Mouse (Mus musculus) A20 (cell line): ENCODE measurements around the gene Cspg4.
A peak's percentile ranks its signal among the peaks of the same experiment; 100 is the strongest.
"Not testable (repeated sequence)": the region's sequence is repeated elsewhere in the genome, so short reads cannot be mapped to it uniquely, and the experiment has no call there.

ENCODE experiments used
- DNase-seq: peaks from one replicate; pipeline ENCODE4 v3.0.0-alpha.2; 2011; ENCODE audit warnings: low read depth, low spot score

Cspg4 gene

DNA sequence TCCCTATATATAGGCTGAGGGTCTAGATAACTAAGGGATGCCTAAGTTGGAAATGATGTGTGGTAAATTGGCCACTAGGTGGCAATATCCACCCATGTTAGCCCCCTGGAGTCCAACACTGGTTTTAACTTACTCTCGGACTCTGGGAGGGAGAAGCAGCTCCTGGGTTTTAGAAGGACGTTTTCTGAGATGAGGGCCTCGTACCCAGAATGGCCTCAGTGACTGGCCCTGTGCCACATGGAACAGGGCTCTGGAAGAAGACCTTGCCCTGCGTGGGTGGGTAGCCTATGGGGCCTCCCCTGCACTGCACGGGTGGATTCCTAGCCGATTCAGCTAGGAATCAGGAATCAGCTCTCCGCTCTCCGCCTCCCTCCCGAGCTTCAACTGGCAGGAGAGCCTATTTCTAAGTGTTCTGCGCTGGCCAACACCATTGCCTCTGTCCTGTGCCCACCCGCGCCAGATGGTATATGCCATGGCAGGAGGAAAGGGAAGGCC lies 26.7 kb downstream of the Cspg4 start:
- DNase-seq: peak; percentile 79

DNA sequence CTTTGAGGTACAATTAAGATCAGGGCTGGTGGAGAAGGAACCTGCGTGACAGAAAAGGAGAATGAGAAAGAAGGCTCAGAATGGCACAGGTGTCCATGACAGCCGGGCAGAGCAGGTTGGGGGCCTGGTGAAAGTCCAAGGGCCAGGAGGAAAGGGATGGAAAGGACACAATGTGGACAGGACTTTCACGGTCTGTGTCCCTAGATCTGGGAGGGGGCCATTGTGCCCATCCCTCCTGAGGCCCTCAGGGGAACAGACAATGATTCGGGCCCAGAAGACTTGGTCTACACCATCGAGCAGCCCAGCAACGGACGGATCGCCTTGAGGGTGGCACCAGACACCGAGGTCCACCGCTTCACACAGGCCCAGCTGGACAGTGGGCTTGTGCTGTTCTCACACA lies 27.3 kb downstream of the Cspg4 start:
- no peak for DNase-seq

DNA sequence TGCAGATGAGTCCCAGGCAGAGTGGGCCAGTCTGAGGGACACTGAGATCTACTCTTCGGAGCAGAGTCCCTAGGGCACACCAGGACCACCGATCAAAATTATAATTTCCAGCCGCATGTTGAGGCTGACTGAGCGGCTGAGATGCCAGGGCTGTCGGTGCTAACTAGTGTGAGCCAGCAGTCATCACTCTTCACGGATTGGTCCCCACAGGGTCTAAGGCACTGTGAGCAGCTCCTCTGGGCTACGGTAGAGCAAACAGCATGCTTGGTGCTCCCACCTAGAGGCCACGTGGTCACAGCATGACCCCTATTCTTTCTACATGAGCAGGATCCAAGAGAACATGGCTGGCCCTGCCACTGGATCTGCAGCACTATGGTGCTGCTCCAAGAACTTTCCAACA lies 28.5 kb downstream of the Cspg4 start:
- no peak for DNase-seq

DNA sequence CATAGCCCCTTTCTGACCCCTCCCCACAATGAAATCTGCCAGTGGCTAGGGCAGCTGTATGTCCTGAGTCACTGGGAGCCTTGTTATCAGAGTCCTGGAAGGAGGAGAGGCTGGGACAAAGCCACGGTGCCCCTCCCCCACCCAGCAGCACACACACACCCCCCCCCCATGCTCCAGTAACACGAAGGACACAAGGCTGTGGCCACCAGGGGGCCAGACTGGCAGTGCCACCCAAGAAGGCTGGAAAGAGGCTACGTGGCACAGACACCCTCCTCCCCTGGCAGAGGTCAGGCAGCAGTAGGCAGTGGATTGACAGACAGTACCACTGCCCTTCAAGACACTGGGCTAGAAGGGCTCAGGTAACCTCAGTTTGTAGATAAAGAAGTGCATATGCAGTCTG lies 29.2 kb downstream of the Cspg4 start:
- peak; percentile 30 for DNase-seq

DNA sequence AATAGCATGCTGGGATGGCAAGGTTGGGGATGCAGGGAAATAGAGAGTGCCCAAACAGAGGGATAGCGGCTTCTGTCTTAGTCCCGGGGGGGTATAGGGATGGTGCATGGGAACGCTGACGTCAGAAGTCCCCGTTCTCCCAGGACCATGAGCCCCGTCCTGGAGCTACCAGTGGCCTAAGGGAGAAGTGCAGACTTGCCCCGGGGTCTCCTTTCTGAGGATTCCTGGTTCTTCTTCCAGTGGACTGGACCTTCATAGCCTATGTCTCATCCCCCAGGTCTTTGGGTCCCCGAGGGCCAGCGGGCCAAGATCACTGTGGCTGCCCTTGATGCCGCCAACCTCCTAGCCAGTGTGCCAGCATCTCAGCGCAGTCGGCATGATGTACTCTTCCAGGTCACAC lies 31.9 kb downstream of the Cspg4 start:
- DNase-seq: no peak

DNA sequence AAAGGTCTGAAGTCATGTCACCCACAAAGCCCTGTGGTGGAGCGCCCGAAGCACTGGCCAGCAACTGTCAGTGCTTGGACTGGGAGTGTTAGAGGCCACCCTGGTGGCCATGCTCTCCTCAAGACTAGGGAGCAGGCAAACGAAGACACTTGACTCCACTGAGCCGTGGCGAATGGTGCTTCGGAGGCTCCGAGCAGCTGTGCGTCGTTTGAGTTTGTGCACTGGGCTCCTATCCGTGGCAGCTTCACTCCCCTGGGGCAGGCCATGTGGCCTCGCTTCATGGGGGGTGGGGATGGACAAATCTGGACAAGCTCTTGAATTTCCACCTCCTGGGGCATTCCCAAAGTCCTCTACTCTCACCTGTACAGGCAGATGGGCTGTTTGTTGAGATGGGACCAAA lies 34.6 kb downstream of the Cspg4 start:
- no peak for DNase-seq

DNA sequence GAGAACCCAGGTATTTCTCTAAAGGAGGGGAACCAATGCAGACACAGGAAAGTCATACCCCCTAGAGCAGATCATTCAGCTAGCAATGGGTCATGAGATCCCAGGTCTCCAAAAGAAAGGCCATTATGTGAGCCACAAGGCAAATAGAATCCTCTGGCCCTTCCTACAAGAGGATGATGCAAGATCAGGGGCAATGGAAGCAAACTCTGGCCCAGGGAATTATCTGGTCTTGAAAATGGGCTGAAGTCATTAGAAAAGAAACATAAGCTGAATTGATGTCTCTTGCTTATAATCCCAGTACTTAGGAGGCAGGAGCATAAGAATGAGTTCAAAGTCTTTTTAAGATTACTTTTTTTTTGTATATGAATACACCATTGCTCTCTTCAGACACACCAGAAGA lies 35.2 kb downstream of the Cspg4 start:
- DNase-seq: no peak

DNA sequence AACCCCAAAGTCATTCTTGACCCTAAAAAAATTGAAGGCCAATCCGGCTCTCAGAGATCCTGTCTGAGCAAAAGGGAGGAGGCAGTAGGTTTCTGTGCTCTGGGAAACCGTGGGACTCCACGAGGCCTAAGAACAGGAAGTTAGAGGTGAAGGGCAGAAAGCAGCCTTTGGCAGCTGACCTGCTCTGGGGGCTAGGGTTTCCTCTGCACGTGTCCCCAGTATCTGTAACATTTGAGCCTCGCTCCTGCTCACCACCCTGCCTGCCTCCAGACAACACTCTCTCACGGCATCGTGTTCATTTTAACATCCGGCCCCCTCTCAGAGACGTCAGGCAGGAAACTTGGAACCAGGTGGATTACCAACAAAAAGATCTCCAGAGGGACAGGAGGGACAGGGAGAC lies 35.7 kb downstream of the Cspg4 start:
- DNase-seq: no peak

DNA sequence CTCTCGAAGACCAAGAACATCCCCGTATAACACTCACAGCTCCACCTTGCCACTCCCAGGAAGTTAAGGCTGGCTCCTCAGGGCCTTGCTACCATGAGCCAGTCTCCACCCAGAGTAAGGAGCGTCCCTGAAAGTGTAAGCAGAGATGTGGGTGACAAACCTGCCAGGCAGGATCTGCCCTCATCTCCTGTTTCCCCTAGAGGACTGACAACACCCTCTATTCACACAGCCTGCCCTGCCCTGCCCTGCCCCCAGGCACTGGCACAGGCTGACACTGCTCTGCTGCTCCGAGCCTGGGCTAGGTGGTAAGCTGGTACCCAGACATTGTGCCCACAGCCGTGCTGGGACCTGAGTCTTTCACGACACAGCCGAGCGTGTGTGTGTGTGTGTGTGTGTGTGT lies 36.4 kb downstream of the Cspg4 start:
- DNase-seq: no peak

DNA sequence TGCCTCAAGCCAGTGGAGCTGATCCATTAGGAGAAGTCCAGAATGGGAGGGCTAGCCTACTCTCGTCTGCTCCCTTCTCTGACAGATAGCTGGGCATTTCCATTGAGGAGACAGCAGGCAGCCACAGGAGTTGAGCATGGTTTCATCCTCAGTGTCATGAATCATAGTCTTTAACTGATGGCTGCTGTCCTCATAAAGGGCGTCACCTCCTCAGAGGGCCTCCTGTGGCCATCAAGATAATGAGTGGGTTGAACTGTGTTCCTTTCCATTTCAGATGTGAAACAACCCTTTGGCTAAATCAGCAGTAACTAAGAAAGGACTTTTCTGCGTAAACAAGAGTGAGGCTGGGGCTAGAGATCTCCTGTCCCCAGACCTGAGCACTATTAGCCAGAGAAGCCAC lies 38.8 kb downstream of the Cspg4 start:
- DNase-seq: no peak

DNA sequence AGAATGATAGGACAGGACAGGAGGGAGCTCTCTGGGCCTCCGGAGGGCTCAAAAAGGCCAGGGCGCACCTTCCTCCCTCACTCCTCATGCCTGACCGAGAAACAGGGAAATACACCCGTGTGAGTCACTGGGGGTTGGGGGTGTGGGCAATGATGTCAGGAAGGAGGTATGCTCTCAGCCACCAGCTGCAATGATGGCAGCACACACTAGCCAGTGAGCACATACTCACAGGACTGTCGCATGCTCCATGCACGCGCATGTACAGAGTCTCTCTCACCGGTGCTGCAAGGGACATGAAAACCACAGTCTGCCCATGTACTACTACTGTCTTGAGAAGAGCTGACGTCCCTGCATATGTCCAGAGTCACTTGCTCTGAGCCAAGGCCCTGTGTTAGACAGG lies 42.7 kb downstream of the Cspg4 start:
- no peak for DNase-seq

DNA sequence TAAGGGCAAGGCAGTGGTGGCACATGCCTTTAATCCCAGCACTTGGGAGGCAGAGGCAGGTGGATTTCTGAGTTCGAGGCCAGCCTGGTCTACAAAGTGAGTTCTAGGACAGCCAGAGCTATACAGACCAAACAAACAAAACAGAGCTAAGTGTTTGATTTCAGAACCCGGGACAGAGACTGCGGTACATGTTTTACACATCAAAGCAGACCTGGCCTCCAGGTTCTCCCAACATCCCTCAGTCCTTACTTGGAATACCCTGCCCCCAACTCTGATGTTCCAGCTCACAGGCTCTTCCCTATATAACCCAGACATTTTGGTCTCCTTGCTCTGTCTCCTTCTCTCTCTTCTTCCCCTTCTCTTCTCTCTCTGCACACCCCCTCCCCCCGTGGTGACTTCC lies 45.2 kb downstream of the Cspg4 start:
- DNase-seq: not testable (repeated sequence)

DNA sequence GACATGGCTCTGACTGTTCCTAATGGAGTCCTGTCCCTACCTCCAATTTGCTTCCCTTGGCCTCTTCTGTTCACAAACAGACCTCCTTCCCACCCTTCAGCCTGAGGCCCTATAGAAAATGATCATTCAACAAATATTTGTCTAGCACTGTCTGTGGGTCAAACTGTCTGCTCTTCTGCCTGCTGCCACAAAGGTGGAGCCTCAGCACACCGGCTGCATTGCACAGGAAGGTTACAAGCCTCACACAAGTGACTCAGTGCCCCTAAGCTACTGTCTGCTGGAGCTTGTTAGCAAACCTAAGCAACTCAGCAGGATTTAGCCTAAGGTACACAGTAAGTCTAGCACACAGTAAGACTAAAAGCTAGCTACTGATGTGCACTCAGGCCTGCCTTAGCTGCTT lies 46.2 kb downstream of the Cspg4 start:
- no peak for DNase-seq

DNA sequence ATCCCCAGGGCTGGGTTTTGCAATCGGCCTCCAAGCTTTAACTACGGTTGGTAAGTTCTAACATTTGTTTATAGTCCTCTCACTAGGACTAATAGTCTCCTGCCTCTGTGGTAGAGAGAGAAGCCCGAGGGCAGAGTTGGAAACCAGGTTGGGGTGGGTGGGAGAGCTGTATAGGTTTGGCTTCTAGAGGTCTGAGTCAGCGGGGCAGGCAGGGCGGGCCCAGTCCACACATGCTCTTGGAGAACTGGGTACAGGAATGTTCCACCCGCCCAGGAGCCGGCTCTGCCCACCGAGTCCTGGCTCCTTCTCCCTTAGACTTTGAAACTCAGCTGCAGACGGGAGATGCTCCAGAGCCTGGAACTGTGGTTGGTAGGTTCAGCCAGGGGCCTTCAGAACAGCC lies 49.2 kb downstream of the Cspg4 start:
- DNase-seq: no peak

DNA sequence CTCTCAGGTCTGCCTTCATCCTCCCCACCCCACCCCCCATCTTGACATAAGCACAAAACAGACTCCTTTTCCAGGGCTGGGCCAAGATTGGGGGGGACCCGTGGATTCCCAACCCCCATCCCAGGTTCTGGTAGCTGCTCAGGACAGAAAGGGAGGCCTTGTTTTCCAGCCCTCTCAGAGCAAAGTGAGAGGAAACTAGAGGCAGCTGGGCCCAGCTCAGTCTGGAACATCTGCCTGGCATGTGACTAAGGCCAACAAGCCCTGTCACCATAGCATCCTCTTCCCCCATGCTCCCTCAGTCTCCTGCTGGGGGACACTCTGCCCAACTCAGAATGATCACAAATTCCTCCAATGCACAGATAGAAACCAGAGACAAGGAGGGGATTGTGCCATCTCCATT lies 50.3 kb downstream of the Cspg4 start:
- no peak for DNase-seq

DNA sequence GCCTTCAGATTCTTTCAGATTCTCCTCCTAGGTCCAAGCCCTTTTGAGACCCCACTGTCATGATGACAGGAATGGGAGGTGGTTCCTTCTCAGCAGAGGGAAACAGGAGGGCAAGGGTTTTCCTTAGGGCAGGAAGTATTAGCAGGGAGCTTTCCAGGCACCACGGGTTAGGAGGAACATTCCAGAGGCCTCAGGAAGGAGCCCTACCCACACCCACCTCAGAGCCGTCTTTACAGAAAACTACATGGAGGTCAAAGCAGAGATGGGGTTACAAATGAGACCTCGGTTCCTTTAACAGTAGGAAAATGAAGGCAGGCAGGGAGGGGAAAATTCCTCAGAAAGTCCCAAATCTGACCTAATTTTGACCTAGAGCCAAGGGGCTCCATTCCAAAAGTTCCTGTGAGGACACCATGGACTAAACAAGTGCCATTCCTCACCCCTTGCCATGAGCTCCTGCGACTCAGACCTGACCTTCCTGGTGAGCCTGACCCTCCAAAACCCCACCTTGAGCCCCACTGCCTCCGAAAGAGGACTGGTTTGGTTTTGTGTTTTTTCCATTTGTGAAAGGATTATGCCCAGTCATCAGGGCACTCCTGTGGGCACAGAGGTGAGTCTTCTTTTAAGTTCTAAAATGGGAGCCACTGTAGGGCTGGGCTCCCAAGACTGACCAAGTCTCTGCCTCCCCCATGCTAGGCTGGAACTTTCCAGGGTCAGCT lies 51.0 kb downstream of the Cspg4 start:
- DNase-seq: no peak

DNA sequence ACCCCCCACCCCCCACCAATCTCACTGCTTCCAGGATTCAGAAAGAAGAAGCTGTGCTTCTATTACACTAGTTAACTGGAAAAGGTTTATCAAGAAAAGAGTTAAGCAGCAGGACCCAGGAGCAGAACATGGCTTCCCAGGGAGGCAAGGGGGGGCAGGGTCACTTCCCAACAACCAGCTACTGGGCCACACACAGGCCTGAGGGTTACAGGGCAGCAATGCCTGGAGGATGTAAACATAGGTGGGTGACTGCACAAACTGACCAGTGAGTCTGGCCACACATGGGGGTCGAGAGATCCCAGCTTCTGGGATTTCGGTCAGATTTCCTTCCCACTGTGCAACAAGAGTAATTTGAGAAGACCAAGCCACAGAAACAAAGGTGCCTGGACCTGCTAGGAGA lies 52.3 kb downstream of the Cspg4 start:
- no peak for DNase-seq

DNA sequence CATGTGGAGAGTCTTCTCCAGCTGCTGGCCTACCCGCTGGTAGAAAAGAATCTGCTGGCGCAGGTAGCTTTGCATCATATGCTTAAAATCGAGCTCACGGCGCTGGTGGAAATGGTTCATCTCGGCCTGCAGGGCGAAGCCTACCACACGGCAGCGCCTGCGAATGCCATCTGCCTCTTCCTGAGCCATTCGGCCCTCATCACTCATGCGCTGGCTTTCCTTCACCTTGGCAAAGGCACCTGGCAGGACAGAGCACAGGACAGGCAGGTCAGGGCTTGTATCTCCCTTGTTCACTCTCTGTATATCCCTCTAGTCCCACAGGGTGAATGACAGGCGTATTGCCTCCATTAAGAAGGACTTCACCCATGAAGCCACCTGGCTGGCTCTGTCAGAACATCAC lies 53.6 kb downstream of the Cspg4 start:
- DNase-seq: no peak

DNA sequence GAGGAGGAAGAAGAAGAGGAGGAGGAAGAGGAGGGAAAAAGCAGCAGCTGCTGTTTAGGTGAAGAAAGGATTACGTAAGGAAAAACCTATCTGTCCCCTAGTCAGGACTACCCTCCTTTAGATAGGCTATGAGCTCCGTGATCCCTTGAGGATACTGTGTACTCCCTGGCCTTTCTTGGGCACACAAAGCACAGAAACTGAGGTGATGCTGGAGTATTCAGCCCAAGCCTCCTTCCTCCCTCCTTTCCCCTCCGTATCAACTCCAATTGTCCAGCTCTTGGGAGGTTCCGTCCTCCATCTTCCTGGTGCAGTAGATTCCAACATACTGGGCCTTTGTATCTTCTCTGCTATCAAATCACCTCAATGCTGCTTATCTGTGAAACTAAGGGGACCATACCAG lies 57.9 kb downstream of the Cspg4 start:
- no peak for DNase-seq

DNA sequence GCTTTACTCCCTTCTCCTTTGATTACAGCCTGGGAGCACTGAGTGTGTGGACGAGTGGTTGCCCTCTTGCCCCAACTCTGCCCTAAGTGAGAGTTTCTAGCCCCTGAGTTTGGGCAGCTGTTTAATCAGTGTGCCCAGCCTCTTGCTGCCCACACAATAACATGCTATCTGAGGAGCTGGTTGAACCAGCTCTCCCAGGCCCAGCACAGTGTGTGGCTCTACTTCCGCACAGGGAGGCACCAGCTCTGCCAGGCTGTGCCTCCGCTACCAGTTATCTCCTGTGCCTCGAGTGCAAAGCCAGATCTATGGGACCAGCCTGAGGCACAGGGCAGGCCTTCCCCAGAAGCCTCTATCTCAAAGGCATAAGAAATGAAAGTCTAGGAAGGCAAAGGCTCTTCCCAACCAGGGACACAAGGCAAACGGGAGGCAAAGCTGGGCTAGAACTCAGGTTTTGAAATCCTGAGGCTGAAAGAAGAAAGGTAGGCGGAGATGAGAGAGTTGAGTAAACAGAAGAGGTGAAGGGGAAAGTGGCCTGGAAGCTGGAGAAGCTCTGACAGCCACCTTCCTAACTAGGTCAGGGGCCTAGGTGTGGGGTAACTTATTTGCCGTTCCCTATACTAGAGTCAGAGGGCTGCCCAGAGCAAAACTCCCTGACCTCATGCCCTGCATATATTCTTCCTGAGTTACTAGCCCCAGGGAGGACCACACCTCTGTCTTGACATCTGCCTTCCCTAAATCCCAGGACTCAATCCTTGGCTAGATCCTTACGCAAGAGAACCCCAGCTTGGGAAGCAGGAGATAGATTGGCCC lies 59.2 kb downstream of the Cspg4 start:
- DNase-seq: no peak

DNA sequence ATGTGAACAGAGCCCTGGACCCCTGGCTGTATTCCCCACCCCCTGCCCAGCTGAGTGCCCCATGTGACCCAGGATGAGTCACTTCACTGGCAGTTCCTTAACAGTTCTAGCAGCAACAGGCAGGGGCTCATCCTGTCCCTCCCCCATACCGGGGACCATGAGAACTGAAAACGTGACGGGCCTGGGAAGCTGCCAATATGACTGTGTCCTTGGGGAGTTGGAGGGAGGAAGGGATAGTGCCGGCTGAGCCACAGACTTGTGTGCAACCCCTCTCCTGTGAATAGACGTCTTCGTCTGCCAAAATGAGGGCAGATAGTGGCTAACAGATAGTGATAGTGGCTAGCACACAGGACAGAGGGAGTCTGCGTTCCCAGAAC lies 59.8 kb downstream of the Cspg4 start:
- no peak for DNase-seq

DNA sequence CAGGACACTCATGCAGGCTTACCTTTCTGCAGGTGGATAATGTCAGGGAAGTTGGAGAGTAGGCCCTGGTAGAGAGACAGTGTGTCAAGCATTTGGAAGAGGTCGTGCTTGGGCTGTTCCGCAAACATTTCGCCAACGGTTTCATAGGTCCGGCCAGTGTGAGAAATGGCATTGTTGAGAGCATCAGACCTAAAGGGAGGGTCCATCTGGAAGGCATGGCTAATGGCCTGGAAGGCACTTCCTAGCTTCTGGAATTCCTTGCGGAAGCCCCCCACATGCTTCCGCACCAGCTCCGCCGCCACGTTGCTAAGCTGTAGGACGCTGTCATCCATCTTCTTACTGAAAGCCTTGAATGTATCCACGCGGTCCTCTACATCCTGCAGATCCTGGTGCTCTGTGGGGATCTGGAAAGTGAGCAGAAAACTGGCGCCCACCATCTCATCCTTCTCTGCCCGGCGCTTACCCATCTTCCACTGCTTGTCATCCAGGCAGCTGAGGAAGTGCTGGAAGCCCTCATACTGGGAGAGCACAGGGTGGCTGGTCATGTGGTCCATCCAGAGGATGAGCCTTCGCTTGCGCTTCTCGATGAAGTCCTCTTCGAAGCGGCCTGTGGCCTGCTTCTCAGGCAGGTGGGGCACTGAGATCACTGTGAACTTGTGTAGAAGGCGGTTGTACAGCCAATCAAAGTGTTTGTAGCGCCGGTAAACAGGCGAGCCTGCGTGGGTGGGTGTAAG lies 60.6 kb downstream of the Cspg4 start:
- no peak for DNase-seq

DNA sequence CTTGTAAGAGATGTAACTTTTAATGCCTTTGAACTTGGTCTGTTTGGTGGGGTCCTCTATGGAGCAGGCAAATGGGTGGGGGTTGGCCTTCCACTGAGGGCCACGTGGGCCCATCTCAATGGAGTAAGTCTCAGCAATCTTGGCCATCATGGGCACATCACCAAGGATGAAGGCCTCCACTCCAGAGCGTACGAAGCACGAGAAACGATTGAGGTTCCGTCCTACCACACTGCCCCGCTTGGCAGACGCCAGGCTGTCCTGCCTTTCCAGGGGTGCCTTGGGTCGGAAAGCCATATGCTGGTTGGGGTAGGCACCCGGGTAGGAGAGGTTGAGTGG lies 61.2 kb downstream of the Cspg4 start:
- no peak for DNase-seq
